Mouse (Mus musculus): ENCODE data around the gene Atp6v0b.
A peak's percentile ranks its signal among the peaks of the same experiment; 100 is the strongest.

Gene Atp6v0b

GRCm38 (mm10) chr4:117871787-117872186 lies 15.3 kb downstream of the Atp6v0b start:
- no peak for DNase-seq (ENCODE audit: low spot score in 2 of 2)

DNA sequence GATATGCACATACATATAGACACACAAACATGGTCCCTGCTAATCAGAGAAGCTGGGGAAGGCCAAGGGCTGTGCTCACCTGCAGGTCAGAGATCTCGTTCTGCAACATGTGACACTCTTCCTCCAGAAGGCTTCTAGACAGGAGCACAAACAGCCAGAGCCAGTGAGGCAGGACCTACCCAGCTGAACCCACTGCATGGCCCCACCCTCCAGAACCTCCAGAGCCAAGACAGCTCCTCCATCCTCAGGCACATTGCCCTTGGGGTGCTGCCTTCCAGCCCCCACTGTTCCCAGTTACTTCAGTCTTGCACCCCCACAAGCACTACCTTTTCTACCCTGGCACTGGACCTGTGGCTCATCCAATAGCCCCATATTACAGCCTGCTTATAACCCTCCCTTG lies 16.7 kb downstream of the Atp6v0b start:
- no peak for DNase-seq (ENCODE audit: low spot score in 2 of 2)

DNA sequence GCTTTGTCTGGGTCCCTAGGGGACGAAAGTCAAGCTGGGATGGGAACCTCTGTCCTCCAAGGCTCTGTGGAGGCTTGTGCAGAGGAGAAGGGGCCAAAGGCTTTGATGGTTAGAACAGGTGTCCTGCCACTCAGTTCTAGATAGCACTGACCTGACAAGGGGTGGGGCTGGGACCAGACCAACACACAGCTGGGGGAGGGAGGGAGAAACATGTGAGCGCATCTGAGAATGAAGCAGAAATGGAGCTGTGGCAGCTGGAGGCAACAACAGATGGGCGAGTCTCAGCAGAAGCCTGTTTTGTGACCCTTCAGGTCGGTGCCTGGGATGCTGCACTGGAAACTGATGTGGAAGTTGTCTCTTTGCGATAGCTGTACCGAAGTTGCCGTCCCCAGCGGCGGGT lies 17.8 kb downstream of the Atp6v0b start:
- DNase-seq (ENCODE audit: low spot score in 2 of 2), result no peak

DNA sequence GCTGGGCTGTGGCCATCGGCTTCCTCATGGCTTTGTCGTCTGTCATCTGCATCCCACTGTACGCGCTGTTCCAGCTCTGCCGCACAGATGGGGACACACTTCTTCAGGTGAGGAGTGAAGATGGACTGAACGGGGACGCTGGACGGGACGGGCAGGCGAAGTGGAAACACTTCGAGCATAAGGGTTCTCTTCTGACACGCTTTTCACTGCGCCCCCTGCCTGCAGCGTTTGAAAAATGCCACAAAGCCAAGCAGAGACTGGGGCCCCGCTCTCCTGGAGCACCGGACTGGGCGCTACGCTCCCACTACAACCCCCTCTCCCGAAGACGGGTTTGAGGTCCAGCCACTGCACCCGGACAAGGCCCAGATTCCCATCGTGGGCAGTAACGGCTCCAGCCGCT lies 19.3 kb downstream of the Atp6v0b start:
- peak; percentile 36 to 64 for DNase-seq (ENCODE audit: low spot score in 2 of 2)

GRCm38 (mm10) chr4:117867000-117867399 lies 20.1 kb downstream of the Atp6v0b start:
- no peak for DNase-seq (ENCODE audit: low spot score in 2 of 2)

GRCm38 (mm10) chr4:117866083-117866482 lies 21.1 kb downstream of the Atp6v0b start:
- DNase-seq (ENCODE audit: low spot score in 2 of 2), result peak in 1 of 2 experiments; percentile 29

GRCm38 (mm10) chr4:117862823-117863222 lies 24.3 kb downstream of the Atp6v0b start:
- no peak for DNase-seq (ENCODE audit: low spot score in 2 of 2)

GRCm38 (mm10) chr4:117860570-117860969 lies 26.6 kb downstream of the Atp6v0b start:
- no peak for DNase-seq (ENCODE audit: low spot score in 2 of 2)

- peak in 1 of 2 experiments; percentile 57 for DNase-seq (ENCODE audit: low spot score in 2 of 2)
Observed at GRCm38 (mm10) chr4:117858794-117859193, 28.3 kb downstream of the Atp6v0b start.

DNA sequence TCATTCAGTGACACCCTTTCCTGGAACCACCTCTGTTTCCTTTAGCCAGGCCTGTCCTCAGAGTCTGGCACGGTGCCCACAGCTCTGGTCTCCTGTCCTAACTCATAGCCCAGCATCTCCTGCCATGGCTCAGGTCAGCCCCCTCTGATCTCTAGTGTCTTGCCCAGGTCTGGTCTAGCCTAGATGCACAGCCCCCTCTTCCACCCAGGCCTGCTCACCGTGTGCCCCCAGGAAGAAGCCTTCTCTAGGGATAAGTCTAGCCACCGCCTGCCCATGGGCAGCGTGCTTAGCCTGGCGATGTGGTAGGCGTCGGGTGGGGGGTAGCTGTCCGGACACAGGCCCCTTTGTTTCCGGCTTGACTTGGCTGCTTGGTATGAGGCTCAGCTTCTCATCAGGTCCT lies 32.0 kb downstream of the Atp6v0b start:
- no peak for DNase-seq (ENCODE audit: low spot score in 2 of 2)

- no peak for DNase-seq (ENCODE audit: low spot score in 2 of 2)
Observed at GRCm38 (mm10) chr4:117852152-117852868, 34.8 kb downstream of the Atp6v0b start.

DNA sequence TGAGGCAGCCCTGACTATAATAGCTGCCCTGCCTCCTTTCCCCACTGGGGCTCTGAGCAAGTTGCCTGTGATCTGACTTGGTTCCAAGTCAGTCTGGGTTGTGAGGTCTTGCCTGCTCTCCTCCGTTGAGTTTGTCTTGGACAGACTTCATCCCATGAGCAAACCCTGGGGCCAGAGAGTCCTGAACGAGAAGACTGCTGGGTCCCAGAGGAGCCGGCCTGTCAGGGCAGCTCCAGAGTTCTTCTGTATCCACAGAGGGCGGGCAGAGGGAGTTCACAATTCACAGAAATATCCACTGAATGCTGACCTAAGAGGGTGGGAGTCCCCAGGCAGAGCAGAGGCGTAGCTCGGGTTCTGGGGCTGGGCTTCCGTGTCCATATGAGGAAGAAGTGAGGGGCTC lies 36.3 kb downstream of the Atp6v0b start:
- no peak for DNase-seq (ENCODE audit: low spot score in 2 of 2)

DNA sequence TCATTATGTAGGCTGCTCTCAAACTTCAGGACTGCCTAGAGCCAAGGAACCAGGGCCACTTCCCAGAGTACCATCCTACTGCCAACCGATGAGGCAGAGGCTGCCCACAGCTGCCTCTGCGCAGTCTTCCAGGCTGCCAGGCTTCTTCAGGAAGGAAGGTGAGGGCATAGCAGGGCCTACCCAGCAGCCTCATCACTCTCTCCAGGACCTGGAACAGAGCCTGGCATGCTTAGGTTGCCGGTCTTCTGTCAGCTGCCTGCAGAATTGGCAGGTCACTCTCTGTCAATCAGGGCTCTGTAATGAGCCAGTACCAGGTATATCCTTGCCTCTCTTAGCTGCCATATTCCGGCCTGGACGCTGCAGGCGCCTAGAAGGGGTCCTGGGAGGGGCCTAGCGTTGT lies 37.0 kb downstream of the Atp6v0b start:
- no peak for DNase-seq (ENCODE audit: low spot score in 2 of 2)

GRCm38 (mm10) chr4:117849506-117849905 lies 37.6 kb downstream of the Atp6v0b start:
- no peak for DNase-seq (ENCODE audit: low spot score in 2 of 2)

GRCm38 (mm10) chr4:117849063-117849462 lies 38.1 kb downstream of the Atp6v0b start:
- DNase-seq (ENCODE audit: low spot score in 2 of 2), result no peak

- no peak for DNase-seq (ENCODE audit: low spot score in 2 of 2)
Observed at GRCm38 (mm10) chr4:117847011-117847410, 40.1 kb downstream of the Atp6v0b start.

DNA sequence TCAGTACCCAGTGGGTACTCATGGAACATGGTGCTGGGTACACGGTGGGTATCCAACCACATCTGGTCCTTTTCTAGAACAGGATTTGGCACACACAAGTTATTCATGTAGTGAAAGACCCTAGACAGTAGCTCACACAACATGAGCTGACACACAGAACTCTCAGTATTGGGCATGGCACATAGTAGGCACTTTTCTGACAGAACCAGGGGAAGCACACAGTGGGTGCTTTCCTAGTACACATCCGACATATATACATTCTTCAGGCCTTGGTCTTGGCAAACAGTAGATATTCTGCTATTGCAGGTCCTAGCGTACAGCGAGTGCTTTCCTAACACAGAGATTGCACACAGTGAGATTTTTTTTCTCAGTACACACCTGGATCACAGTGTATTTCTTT lies 40.9 kb downstream of the Atp6v0b start:
- no peak for DNase-seq (ENCODE audit: low spot score in 2 of 2)

DNA sequence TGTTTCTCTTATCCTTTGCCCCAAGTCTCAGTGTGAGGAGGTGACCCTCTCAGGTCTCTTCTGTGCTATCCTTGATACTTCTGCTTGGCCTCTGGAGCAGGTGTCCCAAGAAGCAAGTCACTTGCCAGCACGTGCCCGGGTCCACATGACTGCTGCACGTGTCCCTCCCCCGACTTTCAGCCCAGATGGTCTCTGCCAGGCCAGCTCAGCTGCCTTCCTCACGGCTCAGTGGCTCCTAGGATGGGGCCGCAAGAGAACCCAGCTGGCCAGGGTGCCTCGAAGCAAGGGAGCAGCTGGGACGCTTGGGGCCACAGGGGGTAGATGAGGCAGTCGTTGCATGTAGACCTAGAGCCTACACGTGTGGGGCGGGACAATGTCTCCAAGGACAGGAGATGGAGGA lies 41.8 kb downstream of the Atp6v0b start:
- no peak for DNase-seq (ENCODE audit: low spot score in 2 of 2)

- DNase-seq (ENCODE audit: low spot score in 2 of 2), result no peak
Observed at GRCm38 (mm10) chr4:117844467-117844866, 42.7 kb downstream of the Atp6v0b start.

DNA sequence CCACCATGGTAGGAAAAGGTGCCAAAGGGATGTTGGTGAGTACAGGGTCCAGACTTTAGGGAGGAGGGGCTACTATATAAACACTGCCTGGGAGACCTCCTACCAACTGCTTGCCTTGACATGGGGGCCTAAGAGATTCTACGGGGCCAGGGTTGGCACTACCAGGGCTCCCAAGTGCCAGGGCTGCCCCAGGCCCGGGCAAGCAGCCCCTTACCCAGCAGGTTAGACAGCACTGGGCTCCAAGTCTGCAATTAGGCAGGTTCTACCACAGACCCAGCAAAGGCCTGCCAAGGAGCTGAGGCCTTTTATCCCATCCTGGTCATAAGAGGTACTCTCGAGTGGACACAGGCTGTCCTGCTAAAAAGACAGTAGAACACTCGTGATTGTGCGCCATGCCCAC lies 44.0 kb downstream of the Atp6v0b start:
- DNase-seq (ENCODE audit: low spot score in 2 of 2), result no peak

DNA sequence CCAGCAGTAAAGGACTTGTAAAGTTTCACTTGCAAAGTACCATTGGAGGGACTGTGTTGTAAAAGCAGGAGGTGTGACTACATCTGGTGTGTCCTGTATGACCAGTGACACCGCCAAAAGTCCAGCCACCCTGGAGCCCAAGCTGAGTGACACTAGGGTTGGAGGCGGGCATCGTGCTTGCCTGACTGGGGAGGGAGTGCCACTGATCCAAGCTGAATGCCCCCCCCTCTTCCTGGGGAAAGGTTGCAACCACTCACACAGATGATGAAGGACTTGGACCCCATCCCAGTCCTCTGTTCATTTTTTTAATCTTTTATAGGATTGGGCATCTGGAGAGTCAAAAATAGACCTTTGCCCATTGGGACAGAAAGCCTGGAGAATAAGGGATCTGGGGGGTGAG lies 45.6 kb downstream of the Atp6v0b start:
- DNase-seq (ENCODE audit: low spot score in 2 of 2), result no peak

GRCm38 (mm10) chr4:117840821-117841220 lies 46.3 kb downstream of the Atp6v0b start:
- DNase-seq (ENCODE audit: low spot score in 2 of 2), result no peak

DNA sequence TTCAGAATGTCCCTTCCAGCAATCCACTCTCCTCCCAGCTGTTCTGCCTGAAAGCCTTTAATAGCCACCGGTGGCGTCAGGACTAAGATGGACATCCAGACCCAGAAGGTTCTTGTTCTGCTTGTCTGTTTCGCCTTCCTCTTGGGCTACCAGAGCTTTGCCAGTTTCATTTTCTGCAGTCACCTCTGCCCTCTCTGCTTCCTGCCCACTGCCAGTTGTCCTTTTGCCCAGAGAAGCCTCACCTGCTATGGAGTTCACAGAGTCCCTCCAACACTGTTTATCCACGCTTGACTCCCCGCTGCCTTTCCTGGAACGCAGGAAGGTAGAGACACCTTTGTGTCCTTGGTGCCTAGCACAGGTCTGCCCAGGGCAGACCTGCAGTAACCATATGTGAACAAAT lies 47.8 kb downstream of the Atp6v0b start:
- no peak for DNase-seq (ENCODE audit: low spot score in 2 of 2)

- DNase-seq (ENCODE audit: low spot score in 2 of 2), result no peak
Observed at GRCm38 (mm10) chr4:117837271-117837670, 49.9 kb downstream of the Atp6v0b start.

All from spleen, postnatal 14 days (tissue).